Mouse (Mus musculus) E14TG2a.4 (cell line): ENCODE results near the gene Nradd.

Experiments
- CTCF ChIP-seq: conservative IDR thresholded peaks from 2 replicates; pipeline ENCODE4 v1.5.1; 2014; ENCODE audit warnings: low read length
- NANOG ChIP-seq: IDR thresholded peaks from 2 replicates; pipeline ENCODE4 v1.6.1; 2014; ENCODE audit warnings: borderline replicate concordance, low read length, mixed read lengths
- POU5F1 ChIP-seq: IDR thresholded peaks from 2 replicates; pipeline ENCODE4 v1.6.1; 2014; ENCODE audit warnings: low read length, borderline replicate concordance

DNA sequence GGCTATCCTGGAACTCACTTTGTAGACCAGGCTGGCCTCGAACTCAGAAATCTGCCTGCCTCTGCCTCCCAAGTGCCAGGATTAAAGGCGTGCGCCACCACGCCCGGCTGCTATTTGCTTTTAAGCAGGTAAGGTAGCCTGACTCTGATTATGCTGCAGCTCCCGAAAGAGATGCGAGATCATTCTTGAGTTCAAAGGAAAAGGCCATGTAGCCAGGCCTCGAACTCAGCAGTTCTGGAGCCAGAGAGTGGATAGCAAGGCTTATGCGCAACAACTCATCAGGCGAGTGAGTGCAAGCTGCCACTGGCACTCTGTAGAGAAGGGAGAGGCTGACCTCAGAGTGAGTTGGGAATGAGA lies 31.4 kb upstream of the Nradd start:
- no peak for TF ChIP-seq CTCF
- no peak for TF ChIP-seq POU5F1
- TF ChIP-seq NANOG: no peak
